Mouse (Mus musculus): ENCODE results near the gene Fcer1g.
A peak's percentile ranks its signal among the peaks of the same experiment; 100 is the strongest.

The Fcer1g gene

DNA sequence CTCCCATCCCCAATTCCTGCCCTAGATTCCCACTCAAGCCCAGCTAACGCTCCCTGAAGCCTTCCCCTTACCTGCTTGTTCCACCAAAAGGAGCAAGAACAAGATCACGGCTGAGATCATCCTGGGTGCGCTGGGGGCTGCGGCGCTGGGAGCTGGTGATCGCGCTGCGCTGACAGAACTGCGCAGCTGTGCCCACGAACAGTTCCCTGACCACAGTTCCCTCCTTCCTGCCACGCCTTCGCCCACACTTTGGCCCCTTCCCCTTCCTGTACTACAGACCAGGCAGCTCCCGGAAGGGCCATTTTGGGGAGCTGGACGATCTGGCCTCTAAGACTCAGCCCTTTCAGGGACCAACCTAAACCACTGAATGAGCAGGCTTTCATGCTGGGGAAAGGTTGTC lies at the start of gene Fcer1g:
Fcer1g (minus strand) TSS at position 240 of the 400 bp plus-strand sequence.
- no peak for DNase-seq

DNA sequence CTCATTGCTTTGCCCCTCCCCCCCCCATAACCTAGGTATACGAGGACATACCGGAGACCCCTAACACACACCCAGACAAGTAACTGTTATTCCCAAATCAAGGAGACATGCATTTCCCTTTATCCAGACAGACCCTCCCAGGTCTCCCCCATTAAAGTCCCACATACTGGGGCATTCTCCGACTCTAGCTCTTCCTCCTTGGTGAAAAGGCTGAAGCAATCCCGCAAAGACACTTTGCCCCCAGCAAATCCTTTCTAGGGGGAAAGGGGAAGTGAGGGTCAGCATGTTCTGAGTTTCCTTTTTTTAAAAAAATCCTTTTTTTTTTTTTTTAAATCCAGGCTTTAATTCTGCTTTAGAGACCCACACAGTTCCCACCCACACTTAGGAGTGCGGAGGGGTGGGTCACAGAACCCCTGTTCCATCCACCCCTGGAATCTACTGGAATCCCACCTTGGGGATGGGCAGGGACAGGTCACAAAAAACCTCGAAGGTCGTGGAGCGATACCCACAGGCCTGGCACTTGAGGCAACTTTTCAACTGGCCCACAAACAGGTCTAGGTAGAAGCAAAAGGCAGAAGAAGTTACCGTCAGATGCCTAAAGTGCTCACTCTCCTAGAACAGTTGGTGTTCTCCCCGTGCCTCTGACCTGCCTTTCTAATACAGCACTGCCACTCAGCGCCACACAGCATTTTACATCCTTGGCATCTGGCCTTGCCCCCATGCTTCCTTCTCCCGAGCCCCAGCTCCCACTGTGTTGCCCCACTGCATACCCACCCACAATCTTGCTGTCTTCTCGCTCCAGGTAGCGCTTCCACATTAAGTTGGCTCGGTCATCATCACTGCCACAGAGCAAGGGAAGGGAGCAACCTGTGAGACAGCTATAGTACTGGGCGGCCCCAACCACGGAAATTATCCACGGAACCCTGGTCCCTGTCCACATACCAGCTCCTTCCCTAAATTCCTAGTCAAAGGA lies 49.3 kb upstream of the Fcer1g start:
- peak in 1 of 2 experiments; percentile 12 for DNase-seq

DNA sequence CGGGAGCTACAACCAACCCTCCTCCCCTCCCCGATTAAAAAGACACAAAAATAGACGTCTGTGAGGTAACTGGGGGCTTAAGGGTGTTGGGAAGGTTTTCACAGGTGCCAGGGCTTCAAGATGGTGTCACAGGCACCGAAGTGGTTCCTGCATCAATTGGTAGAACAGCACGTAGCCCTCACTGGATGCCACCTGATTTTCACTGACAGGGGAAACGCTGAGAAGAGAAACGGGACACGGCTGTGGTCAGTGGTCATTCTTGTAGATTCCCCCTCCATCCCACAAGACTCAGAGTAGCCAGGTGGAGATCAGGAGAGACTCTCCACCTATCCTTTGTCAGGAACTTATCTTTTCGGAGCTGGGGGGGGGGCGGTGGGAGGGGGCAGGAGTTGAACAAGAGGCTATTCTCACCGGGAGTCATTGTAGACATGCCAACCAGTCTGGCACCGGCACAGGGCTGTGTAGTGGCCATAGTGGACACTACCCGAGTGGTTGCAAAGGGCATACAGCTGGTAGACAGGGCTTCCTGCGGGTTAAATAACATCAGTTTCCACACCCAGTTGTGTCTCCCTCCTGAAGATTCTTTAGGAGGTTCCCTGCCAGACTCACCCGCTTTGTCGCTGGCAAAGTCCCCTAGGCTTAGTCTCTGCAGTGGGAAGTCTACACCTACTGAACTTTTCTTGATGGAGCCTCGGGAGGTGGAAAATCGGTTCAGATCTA lies 48.1 kb upstream of the Fcer1g start:
- DNase-seq = peak; percentile 25 to 32

DNA sequence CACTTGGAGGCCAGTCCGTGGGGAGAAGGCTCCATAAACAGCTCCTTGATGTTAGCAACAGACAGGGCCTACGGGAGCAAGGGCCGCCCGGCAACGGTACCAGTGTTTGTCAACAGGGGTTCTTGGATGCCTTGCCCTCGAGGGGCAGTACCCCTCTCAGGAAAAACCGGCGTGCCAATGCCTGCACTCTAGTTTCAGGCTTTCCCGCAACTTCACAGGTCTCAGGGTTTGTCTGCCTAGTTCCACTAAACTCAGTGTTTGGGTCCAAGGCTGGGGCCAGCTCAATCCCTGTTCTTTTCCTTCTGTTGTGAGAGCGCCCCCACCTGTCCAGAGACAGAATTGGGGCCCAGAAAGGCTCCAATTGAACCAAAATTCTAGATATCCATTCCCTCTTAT lies 47.4 kb upstream of the Fcer1g start:
- DNase-seq = peak; percentile 86 to 87

DNA sequence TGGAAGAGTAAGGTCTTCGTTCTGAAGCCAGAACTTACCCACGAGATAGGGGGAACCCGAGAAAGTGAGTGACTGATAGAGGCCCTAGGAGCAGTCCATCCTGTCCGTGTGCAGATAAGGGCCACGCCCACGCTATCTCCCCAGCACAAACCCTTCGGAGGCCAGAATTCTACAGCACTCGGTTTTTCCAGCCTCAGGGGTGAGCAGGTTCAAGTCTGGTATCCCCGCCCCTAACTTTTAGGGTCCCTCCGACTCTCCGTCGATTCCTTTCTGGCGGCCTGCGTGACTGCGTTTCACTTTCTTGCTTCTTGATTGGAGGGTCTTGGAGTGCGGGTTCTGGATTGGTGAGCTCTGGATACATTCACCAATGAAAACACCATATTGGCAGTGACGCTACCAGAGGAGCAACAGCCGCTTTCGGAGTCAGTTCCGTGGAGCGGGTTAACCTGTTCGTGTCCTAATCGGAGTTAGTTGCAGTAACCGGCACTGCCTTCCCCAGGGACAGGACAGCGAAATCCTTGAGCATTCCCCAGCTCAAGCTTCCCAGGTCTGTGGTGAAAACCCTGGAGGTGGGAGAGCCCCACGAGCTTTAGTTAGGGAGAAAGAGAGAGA lies 46.9 kb upstream of the Fcer1g start, which contains the start of gene Ppox:
Ppox (minus strand) TSS at position 271 of the 612 bp plus-strand sequence.
- peak; percentile 93 for DNase-seq

DNA sequence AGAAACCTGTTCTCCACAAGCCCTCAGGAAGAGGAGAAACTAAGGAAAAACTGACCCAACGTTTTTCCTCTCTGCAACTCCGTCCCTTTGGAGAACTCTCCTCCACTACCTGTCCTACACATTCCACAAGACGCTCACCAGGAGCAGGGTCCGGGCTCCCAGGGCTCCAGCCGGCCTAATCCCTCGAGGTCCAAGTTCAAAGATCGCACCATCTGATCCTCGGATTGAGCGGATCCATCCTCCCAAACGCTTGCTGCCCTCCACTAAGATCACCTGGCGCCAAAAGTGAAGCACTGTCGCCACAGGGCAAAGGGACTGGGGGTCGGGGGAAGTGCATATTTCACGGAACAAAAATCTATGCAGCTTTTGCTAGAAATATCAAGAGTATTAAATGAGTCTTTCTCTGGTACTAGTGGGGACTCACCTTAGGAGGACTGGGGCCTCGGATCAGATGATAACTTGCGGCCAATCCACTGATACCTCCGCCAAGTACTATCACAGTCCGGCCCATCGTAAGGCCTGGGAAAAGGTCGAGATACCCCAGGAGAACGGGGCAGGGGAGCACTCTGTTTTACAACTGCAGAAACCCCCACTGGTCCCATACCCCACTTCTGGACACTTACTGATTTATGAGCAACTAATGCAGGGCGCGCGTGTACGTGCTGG lies 46.2 kb upstream of the Fcer1g start:
- DNase-seq = peak; percentile 14 to 48

DNA sequence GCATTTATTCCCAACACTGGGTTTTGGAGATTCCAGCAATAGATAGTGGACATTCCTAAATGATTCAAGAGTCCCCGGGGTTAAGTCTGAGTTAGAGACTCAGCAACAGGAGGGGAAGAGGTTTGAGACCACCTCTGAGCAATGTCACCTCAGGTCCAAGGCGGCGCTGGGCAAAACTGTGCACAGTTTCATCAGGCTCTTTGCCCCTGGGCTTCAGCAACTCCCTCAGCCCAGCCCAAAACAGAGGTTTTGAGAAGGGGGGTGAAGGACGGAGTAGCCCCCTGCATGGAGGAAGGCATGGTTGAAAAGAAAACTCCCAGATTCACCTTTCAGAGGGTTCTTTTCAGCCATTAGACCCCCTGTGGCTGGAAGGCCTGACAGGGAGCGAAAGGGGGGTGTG lies 45.6 kb upstream of the Fcer1g start:
- peak in 1 of 2 experiments; percentile 10 for DNase-seq

DNA sequence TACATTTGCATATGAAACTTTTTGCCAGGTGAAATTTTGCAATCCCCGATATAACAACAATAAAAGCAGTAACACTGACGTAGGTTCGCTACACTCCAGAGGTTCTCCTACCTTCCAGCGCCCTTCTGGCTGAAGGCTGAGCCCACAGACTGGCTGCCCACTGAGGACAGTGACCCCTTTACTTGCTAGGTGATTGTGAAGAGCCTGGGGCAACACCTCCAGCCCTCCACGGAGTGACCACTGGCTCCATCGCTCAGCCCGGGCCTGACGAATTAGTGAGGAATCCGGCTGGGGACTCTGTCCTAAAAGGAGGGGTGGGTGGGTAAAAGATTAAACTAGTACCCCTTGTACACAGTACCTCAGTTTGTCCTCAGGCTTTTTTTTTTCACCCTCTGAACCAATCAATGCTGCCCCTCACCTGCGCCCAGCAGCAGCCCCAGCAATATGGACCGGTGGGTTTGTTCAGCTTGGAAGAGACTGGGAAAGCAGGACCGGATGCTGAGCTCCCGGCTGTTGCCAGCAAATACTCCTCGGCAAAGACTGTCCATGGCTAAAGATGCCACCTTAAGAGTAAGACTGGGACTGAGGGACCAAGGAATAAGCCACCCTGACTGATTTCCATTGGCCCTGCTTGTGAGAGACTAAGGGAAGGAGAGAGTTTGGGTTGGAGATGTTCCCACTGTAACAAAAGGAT lies 45.0 kb upstream of the Fcer1g start:
- DNase-seq = peak in 1 of 2 experiments; percentile 5

DNA sequence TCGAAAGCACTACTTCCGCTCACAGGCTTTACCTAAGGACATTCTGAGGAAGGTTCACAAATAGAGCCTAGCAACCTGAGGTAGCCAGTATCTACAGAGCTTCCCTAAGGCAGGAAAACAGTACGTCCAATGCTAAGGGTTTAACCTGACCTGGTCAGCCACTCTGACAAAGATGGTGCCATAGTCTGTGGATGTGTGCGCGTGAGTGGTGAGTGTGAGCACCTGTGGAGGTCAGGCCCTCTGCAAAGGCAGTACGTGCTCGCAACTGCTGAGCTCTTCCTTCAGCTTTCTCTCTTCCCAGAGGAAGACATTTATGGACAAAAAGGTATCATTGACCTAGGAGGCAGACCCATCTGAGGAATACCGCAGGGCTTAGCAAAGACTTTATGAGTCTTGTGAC lies 44.3 kb upstream of the Fcer1g start:
- DNase-seq = no peak

DNA sequence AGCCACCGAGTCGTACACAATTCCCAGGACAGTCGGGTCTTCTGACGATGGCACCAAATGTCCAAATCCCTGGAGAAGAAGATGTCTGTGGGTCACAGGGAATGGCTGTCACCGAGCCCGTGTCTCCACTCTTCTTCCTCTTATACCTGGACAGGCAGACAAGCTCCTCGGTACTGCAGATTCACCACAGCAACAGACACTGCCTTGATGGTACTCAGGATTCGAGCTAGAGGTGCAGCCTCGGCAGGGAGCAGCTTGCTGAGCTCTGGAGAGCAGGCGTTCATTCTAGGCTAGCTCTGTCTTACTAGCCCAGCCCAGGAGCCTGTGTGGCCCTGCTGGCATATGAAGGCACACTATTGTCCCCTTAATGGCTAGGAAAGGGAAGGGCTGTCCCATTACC lies 43.6 kb upstream of the Fcer1g start:
- no peak for DNase-seq

DNA sequence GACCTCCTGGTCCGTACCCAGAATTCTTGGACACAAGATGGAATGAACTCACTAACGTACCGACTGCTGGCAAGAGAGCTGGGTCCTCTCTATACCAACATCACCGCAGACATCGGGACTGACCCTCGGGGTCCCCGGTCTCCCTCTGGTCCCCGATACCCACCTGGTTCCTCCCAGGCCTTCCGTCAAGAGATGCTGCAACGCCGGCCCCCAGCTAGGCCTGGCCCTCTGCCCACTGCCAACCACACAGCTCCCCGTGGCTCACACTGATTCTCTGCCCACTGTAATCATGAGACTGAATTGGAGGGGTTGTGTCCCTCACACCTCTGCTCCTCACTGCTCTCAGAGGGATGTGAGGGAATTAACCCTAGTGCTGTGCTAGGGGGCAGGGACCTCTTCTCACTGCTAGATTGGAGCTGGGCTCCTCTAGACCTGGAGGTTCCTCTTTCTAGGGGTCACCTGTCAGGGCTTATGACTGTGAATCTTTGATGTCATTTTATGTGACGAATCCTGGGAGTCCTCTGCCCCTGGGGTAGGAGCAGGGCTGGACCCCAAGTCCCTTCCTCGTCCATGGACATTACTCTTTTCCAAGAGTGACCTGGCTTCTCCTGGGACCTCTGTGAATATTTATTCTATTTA lies 42.1 kb upstream of the Fcer1g start:
- peak in 1 of 2 experiments; percentile 22 for DNase-seq

DNA sequence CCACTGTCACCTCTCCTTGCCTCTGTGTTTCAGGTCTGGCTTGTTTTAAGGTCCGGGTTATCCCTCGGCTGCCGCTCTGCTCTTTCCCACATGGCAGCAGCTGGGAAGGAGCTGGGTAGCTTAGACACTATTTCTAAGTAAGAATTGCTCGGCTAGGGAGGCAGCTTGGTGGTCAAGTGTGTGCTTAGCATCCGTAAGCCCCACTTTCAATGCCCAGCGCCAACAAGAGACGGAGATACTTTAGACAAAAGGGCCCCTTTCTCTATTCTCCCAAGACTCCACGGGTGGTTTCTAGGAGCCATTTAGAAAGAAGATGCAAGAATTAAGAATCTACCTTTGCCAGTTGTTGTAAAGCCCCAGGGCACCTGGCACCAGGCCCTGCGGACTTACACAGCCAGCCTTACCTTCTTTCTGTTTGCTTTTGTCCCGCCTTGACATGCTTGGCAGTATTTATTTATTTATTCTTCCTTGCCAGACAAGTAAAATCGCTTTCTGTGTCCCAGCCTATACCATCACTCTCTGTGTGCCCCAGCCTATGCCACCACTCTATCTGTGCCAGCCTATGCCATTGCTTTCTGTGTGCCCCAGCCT lies 41.1 kb upstream of the Fcer1g start:
- DNase-seq = no peak

DNA sequence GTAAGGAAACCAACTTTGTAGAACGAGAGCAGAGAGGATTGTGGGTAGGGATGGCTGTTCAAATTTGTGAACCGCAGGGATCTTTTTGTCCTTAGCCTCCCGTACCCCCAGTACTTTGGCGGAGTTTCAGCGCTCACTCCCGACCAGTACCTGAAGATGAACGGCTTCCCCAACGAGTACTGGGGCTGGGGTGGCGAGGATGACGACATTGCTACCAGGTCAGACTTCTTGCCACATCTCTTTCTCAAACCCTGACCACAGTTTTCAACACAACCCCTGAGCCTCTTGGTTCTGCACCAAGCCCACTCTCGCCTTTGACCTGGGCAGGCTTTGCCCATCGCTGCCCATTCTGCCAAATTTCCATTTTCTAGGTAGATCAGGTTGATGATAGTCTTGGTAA lies 40.0 kb upstream of the Fcer1g start:
- DNase-seq = no peak

DNA sequence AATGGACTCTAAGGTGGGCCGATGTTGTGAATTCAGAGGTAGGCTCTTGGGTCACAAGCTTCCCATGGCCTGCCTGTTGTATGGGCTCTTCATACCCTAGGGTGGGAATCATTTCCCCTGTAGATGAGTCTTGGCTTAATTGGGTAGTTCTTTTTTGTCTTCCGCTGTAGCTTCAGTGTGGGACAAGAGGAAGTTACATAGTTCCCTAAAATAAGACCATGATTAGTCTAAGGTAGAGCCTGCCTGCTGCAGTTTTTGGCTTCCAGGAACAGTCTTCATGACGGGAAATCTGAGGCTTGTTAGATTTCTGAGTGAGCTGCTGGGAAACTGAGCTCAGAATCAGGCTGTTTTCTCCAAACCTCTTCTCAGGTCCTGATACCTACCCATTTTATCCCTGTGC lies 37.9 kb upstream of the Fcer1g start:
- no peak for DNase-seq

DNA sequence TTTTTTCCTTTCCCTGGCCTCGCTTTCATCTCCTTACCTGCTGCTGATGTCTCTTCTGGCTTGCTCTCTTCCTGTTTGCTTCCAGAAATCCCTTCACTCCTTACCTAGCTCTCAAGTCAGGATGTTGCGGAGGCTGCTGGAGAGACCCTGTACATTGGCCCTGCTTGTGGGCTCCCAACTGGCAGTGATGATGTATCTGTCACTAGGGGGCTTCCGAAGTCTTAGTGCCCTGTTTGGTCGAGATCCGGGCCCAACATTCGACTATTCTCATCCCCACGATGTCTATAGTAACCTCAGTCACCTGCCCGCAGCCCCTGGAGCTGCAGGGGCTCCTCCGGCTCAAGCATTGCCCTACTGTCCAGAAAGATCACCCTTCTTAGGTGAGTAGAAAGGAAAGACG lies 37.5 kb upstream of the Fcer1g start:
- DNase-seq = no peak

DNA sequence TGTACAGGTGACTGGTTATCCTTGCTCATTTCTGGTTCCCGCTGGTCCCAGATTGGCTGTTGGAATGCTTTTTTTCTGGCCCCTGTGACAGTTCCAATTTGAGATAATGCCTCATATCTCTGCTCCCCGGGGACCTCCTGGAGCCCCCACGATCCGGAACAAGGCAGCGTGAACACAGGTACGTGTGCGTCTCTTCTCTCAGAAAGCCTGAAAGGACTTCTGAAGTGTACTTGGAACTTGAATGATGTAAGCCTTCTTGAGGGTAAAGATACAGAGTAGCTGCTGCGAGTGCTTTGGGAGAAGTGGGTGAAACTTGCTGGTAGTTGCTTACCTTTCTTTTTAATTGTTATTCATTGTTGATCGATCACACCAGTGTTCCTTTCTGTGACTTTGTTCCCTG lies 37.0 kb upstream of the Fcer1g start:
- DNase-seq = peak in 1 of 2 experiments; percentile 24

DNA sequence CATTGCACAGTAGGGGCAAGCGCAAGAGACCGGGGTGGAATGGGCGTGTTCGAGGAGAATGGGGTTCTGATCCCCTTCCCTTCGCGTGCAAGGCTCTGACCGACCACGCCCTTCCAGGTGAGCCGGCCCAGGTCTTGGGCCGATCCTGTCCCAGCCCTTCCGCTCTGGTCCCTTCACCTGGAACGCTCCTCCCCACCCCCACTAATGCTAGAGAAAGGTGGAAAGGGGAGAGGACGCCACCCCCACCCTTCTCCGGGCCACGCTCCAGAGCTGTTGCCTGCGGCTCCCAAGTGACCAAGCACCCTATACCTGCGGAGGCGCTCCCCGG lies 36.4 kb upstream of the Fcer1g start:
- DNase-seq = peak; percentile 68 to 71

DNA sequence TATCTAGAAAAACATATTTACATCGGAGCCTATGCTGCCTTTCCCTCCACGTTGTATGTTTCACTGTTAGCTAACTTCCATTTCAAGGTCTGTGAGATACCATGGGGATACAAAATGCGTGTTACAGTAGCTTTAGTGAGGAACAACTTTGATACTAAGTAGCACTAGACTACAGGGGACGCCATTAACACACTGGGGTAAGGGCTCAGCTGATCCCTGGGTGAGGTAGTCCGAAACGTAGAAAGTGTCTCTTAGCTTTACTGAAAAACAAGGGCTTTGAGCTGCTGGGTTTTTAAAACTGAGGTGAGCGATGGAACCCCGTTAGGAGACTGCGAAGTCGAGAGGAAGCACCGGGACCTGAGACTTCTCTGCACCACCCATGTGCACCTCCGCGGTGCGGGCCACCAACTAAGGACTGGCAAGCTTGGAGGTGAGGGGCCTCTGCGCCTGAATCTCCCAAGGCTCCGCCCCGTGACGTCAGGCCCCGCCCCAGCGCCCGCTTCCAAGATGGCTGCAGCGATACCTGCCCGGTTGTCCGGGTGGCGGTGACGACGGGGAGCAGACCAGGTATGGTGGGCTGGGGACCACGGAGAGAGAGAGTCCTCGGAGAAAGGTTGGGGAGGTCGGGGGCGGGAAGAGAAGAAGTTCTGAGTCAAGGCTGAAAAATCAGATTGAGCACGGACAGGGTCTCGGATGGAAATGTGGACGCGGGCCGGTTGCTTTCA lies 35.8 kb upstream of the Fcer1g start, which contains the start of gene B4galt3:
B4galt3 (plus strand) TSS at position 481 of the 725 bp plus-strand sequence.
- peak; percentile 99 for DNase-seq

DNA sequence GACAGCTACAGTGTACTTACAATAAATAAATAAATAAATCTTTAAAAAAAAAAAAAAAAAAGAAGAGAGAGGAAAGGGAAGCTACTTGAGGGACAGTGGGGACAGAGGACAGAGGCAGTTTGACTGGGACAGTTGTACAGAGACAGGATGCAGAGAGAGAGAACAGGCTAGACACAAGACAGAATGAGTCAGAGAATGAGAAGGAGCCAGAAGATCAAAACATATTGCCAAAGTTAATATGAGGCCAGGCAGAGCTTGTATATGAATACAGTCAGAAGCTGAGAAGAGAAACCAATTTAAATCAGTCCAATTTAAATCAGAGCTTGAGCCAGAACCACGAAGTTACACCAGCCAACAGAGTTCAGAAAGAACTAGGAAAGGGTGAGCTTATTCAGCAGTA lies 34.2 kb upstream of the Fcer1g start:
- no peak for DNase-seq

DNA sequence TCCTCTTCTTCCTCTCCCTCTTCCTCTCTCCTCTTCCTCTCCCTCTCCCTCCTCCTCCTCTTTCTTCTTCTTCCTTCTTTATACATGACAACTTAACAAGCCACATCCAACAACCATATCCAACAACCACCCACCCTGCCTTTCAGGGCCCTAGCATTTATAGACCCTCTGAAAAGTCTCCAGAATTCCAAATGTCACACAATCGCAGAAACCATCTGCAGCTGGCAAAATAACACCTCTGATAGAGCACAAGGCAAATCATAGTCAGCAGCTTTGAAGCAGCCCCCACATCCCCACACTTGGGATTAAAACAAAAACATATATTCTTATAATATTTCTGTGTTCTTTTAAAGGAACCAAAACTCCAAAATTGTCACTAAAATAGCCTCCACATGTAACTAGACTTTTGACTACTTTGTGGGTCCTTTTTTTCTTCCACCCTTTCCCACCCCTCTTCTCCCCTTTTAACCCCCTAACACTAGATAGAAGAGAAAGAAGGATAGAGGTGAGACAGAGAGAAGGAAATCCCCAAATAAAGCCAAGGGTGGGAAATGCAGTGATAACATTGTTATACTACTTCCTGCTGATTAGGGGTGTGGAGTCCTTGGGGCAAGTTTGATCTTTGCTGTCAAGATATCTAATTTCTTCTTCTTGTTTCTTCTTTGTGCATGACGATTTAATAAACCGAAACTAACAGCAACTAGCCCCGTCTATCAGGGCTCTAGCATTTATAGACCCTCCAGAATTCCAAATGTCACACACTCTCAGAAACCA lies 32.0 kb upstream of the Fcer1g start:
- no peak for DNase-seq

Measured in cerebellum, postnatal 10 days (tissue).